Mouse (Mus musculus) forebrain, embryonic 16.5 days (tissue): ENCODE data around the gene Rimkla. TPM values are rescaled to one million over a fixed set of nuclear protein-coding genes. Genes with fewer than 3 reads are reported as not detected.
A peak's percentile ranks its signal among the peaks of the same experiment; 100 is the strongest.

Experiments
- ATAC-seq: fragments of 200-750 bp; cut with Nextera tagmentation; 2 replicates; pipeline ENCODE4 v1.8.0; 2017; ENCODE audit warnings: mild to moderate bottlenecking, moderate library complexity
- H3K27ac ChIP-seq: fragments of 300-500 bp; sonication (generic); 2 replicates; pipeline ENCODE4 v1.5.1; 2014; ENCODE audit warnings: low read length, control low read depth
- H3K27me3 ChIP-seq: fragments of 300-500 bp; sonication (generic); replicated peaks from 2 replicates; pipeline ENCODE4 v1.6.1; 2014; ENCODE audit warnings: low read length; ENCODE audit not compliant: control insufficient read depth, insufficient read depth
- H3K36me3 ChIP-seq: fragments of 300-500 bp; sonication (generic); 2 replicates; pipeline ENCODE4 v1.6.1; 2014; ENCODE audit not compliant: control insufficient read depth, insufficient read depth
- H3K4me1 ChIP-seq: fragments of 300-500 bp; sonication (generic); replicated peaks from 2 replicates; pipeline ENCODE4 v1.6.1; 2014; ENCODE audit warnings: low read length; ENCODE audit not compliant: control insufficient read depth, insufficient read depth
- H3K4me2 ChIP-seq: fragments of 300-500 bp; sonication (generic); 2 replicates; pipeline ENCODE4 v1.6.1; 2014; ENCODE audit warnings: mild to moderate bottlenecking, low read length, control low read depth
- H3K4me3 ChIP-seq: fragments of 300-500 bp; sonication (generic); replicated peaks from 2 replicates; pipeline ENCODE4 v1.5.1; 2014; ENCODE audit warnings: mild to moderate bottlenecking, low read length, control low read depth
- H3K9ac ChIP-seq: fragments of 300-500 bp; sonication (generic); replicated peaks from 2 replicates; pipeline ENCODE4 v1.6.1; 2014; ENCODE audit warnings: low read depth, low read length, control low read depth
- H3K9me3 ChIP-seq: fragments of 300-500 bp; sonication (generic); 2 replicates; pipeline ENCODE4 v1.6.1; 2016; ENCODE audit warnings: low read length; ENCODE audit not compliant: control insufficient read depth
- WGBS: fragments of 180-500 bp; shearing (Covaris S2); extraction: QIAGEN DNeasy Blood & Tissue Kit; methylation state at CpG from one replicate; pipeline ENCODE4 v1.1.7; 2014; 5-methylcytosine and 5-hydroxymethylcytosine counted together
- polyA plus RNA-seq: library from polyadenylated mRNA; unstranded; fragments of >200 nt; fragmentation: Nextera tagmentation; extraction: Ambion mirVana; gene quantifications from 2 replicates; pipeline ENCODE4 v1.2.1, GENCODE M21; 2015

Rimkla gene
- polyA plus RNA-seq, 1 experiment from 2014 or later, result 22.9 TPM

DNA sequence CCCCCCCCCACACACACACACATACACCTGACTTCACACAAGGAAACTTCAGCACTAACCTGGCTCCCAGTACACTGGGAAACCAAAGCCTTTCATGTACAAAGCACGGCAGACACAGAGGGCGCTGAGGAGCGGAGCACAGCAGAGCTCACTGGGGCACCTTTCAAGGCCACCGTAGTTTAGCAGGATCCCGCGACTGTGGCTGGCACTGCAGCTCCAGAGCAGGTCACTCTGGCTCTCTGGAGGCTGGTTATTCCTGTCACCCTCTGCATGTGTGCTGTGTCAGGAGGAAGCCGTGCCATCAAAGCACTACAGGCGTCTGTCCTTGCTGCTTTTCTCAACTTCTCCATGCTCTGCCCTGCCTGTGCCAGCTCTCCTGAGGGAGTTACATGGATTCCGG lies 9.4 kb downstream of the Rimkla start:
- Histone ChIP-seq H3K27ac (no peak overlapping the region), H3K9me3 (no peaks in the 10 kb centered on the region), H3K4me2 (no peak overlapping the region), H3K36me3 (no peaks in the 10 kb centered on the region), H3K4me1 (no peaks in the 10 kb centered on the region), H3K9ac (no peak overlapping the region), H3K4me3 (no peak overlapping the region), H3K27me3 (no peaks in the 10 kb centered on the region)
- no peak; the same call in 1 of the 2 replicates for ATAC-seq
- WGBS, result 57% methylated on average over 9 of the region's 9 CpGs

- Histone ChIP-seq H3K4me3 (no peak overlapping the region), H3K9ac (no peak overlapping the region), H3K4me2 (no peak overlapping the region), H3K9me3 (no peaks in the 10 kb centered on the region), H3K4me1 (peaks cover 3% of the 10 kb centered on the region; the same call in 1 of the 2 replicates), H3K36me3 (no peaks in the 10 kb centered on the region), H3K27ac (no peak overlapping the region), H3K27me3 (no peaks in the 10 kb centered on the region)
- no peak for ATAC-seq
- WGBS, result 59% methylated on average over 5 of the region's 5 CpGs
Measured at GRCm38 (mm10) chr4:119473150-119473549, 19.3 kb downstream of the Rimkla start.

- WGBS, result 75% methylated on average over 9 of the region's 9 CpGs
- H3K9ac ChIP-seq, result no peak overlapping the region
- no peak overlapping the region for H3K4me3 ChIP-seq
- ATAC-seq, result no peak
- peaks cover 5% of the 10 kb centered on the region for H3K4me1 ChIP-seq
- no peak overlapping the region for H3K4me2 ChIP-seq
- no peak overlapping the region for H3K27ac ChIP-seq
- H3K9me3 ChIP-seq, result no peaks in the 10 kb centered on the region
- H3K36me3 ChIP-seq, result no peaks in the 10 kb centered on the region
- no peaks in the 10 kb centered on the region for H3K27me3 ChIP-seq
Measured at GRCm38 (mm10) chr4:119472545-119472944, 19.9 kb downstream of the Rimkla start.

- Histone ChIP-seq H3K9me3 (no peaks in the 10 kb centered on the region), H3K4me1 (peaks cover 22% of the 10 kb centered on the region), H3K4me2 (no peak overlapping the region), H3K9ac (no peak overlapping the region), H3K36me3 (no peaks in the 10 kb centered on the region), H3K4me3 (no peak overlapping the region), H3K27ac (peak overlapping the region; percentile 24), H3K27me3 (no peaks in the 10 kb centered on the region)
- ATAC-seq, result peak; percentile 23; the same call in 1 of the 2 replicates
- 78% methylated on average over 16 of the region's 16 CpGs for WGBS
Measured at GRCm38 (mm10) chr4:119467720-119468380, 24.6 kb downstream of the Rimkla start.

DNA sequence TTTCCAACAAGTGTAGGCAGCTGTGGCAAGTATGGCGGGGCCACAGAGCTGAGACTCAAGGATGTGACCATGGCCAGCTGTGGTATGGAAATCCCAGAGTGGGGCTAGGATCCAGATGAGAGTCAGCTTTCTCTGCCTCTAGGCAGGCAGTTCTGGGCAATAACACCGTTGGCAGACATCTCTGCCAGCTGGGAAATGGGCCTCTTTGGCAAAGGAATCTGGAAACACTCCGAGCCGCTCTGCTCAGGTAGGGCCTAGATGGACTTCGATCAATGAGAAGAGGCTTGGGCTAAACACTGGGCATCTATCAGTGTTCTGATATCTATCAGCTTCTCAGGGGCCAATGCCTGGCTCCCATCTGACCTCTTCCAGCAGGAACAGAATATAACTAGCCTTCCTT lies 26.6 kb downstream of the Rimkla start:
- Histone ChIP-seq H3K36me3 (no peaks in the 10 kb centered on the region), H3K4me1 (peaks cover 41% of the 10 kb centered on the region), H3K4me2 (no peak overlapping the region), H3K4me3 (no peak overlapping the region), H3K9me3 (no peaks in the 10 kb centered on the region), H3K27me3 (no peaks in the 10 kb centered on the region), H3K27ac (no peak overlapping the region), H3K9ac (no peak overlapping the region)
- 85% methylated on average over 5 of the region's 5 CpGs for WGBS
- no peak for ATAC-seq

DNA sequence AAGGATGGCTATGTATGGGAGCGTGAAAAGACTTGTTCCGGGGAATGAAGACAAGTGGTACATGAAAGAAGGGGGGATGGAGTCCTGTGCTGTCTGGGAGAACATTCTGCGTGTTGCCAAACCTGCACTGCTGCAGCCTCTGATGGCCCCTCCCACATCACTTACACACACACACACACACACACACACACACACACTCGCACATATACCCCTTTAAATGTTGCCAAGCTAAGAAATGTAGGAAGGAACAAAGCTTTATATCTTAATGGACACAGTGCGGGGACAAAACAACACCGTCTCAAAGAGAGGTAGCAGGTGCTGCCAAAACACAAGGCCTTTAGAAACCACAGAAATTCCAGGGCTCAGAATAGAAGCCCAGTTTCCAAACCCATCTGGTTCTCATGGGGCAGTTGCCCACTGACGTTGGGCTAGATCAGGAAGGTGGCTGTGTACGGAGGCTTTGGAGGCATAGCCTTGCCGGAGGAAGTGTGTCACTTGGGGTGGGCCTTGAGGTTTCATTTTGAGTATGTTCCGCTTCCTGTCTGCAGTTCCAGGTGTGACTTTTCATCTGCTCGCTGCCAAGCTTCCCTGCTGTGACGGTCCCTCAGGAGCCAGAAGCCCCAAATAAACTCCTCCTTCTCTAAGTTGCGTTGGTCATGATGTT lies 28.5 kb downstream of the Rimkla start:
- Histone ChIP-seq H3K4me3 (no peak overlapping the region), H3K36me3 (no peaks in the 10 kb centered on the region), H3K9me3 (no peaks in the 10 kb centered on the region), H3K9ac (no peak overlapping the region), H3K4me2 (no peak overlapping the region), H3K4me1 (peaks cover 51% of the 10 kb centered on the region), H3K27me3 (no peaks in the 10 kb centered on the region), H3K27ac (peak overlapping the region; percentile 98)
- ATAC-seq, result no peak
- 51% methylated on average over 13 of the region's 13 CpGs for WGBS

DNA sequence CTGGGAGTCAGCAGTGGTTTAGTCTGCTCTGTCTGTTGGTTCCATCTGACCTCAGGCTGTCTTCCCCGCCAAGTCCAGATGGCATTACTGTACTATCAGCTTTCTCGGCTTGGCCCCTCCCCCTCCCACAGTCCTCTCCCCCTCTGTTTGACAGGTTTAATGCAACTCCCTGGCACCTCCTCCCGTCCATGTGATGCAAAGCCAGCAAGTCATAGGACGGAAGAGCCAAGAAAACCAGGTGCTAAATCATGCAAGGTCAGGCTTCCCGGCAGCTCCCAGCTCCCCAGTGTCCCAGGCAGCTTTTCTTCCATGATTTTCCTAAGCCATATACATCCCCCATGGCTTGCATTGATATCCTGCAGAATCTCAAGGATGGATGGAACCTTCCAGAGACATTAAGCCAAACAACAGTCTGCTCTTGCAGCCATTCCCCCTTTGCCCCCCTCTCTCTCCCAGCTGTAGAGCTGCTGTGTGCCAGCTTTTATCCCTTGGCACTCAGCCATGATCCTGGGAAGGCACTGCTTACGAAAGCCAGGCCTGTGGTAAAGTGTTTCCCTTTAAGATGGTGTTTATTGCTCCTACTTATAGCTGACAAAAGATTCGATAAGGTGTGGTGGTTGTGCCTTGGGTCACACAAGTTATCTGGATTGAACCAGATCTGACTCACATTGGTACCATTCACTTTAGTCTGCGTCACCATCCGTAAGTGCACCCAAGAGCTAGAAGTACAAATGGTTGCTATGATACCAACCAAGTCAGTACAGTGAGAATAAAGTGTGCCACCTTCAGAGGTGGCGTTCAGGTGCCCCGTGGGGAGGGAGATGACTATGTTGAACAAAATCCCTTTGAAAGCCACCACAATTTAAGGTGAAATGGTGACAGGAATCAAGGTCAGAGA lies 29.3 kb downstream of the Rimkla start:
- no peak overlapping the region for H3K4me3 ChIP-seq
- H3K36me3 ChIP-seq, result no peaks in the 10 kb centered on the region
- peaks cover 48% of the 10 kb centered on the region for H3K4me1 ChIP-seq
- WGBS, result 18% methylated on average over 11 of the region's 11 CpGs
- H3K9ac ChIP-seq, result no peak overlapping the region; the same call in 1 of the 2 replicates
- peak; percentile 49 for ATAC-seq
- H3K4me2 ChIP-seq, result peak overlapping the region; percentile 2; the same call in 1 of the 2 replicates
- no peaks in the 10 kb centered on the region for H3K9me3 ChIP-seq
- H3K27me3 ChIP-seq, result no peaks in the 10 kb centered on the region
- peak overlapping the region; percentile 98 for H3K27ac ChIP-seq

DNA sequence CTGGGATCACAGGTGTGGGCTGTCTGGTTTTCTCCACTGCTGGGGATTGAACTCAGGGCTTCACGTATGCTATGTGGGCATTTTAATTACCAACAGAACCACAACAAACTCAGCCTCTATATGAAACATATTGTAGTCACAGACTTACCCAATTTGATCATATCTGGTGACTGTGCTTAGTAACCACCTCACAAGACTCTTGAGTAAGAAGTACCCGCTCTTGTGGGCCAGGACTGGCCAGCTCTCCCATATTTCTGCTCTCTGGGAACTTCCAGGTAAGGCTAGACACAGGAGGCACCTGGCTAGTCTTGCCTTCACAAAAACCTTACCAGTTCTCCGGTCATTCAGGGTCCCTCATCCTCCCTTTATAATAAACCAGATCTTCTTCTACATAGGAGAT lies 30.0 kb downstream of the Rimkla start:
- peaks cover 45% of the 10 kb centered on the region for H3K4me1 ChIP-seq
- H3K27me3 ChIP-seq, result no peaks in the 10 kb centered on the region
- H3K9ac ChIP-seq, result no peak overlapping the region; the same call in 1 of the 2 replicates
- H3K4me2 ChIP-seq, result peak overlapping the region; percentile 2; the same call in 1 of the 2 replicates
- no peak for ATAC-seq
- no peak overlapping the region for H3K4me3 ChIP-seq
- H3K36me3 ChIP-seq, result no peaks in the 10 kb centered on the region
- no peaks in the 10 kb centered on the region for H3K9me3 ChIP-seq
- H3K27ac ChIP-seq, result peak overlapping the region; percentile 98
- 77% methylated on average over 3 of the region's 3 CpGs for WGBS

- Histone ChIP-seq H3K36me3 (no peaks in the 10 kb centered on the region), H3K4me2 (peak overlapping the region; percentile 41), H3K9me3 (no peaks in the 10 kb centered on the region), H3K27me3 (no peaks in the 10 kb centered on the region), H3K27ac (peak overlapping the region; percentile 98), H3K4me1 (peaks cover 42% of the 10 kb centered on the region), H3K4me3 (peak overlapping the region; percentile 18; the same call in 1 of the 2 replicates), H3K9ac (no peak overlapping the region; the same call in 1 of the 2 replicates)
- peak; percentile 90 for ATAC-seq
- WGBS, result 5% methylated on average over 8 of the region's 8 CpGs
Measured at GRCm38 (mm10) chr4:119460728-119461141, 31.7 kb downstream of the Rimkla start.
